16 mouse cellular contexts compared by ENCODE assay signal in the genomic region with DNA sequence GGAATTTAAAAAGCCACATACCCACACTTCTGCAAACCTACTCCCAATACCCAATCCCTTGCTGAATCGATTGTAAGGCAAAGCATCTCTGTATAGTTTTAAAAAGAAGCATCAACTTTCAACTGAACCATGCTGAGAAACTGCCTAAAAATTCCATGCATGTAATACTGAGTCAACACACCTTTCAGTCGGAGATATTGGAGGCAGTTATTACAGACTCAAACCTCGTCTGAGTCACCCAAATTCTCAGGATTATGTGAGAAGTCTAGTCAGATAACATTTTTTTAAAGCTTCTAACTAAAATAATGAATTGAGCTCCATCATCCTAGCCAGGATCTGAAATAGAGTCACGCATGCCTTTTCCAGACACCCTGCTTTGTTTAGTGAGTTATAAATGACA.
"Had no signal": no experiment of that assay in that cellular context is flagged by ENCODE, and none has a peak within 500 bp of the region (broad histone marks: within the 10 kb centered on the region; RNA-seq: fewer than 3 reads in every experiment).

No protein-coding gene starts in this region.

- H3K27ac ChIP-seq: neural tube, embryonic 13.5 days; neural tube, embryonic 15.5 days; stomach, embryonic 15.5 days; stomach, postnatal 0 days had no signal

- H3K9me3 ChIP-seq: neural tube, embryonic 13.5 days; neural tube, embryonic 15.5 days; stomach, embryonic 15.5 days had no signal

- H3K4me1 ChIP-seq: neural tube, embryonic 13.5 days; neural tube, embryonic 15.5 days; stomach, embryonic 15.5 days had no signal

- H3K36me3 ChIP-seq: neural tube, embryonic 13.5 days; neural tube, embryonic 15.5 days; stomach, embryonic 15.5 days had no signal

- H3K27me3 ChIP-seq: neural tube, embryonic 13.5 days; neural tube, embryonic 15.5 days; stomach, embryonic 15.5 days had no signal

- H3K4me3 ChIP-seq: neural tube, embryonic 13.5 days; neural tube, embryonic 15.5 days; stomach, embryonic 15.5 days had no signal

- DNase-seq: retina, postnatal 1 day; right cerebral cortex, adult 18-20 months; right cerebral cortex, postnatal 14 days; right cerebral cortex, postnatal 25 days; right cerebral cortex, postnatal 4 days; spleen, adult 18-20 months; thymus, adult 18-20 months; thymus, adult 2 months; thymus, postnatal 14 days; thymus, postnatal 25 days; thymus, postnatal 36 days; thymus, postnatal 4 days had no signal

- H3K4me2 ChIP-seq: neural tube, embryonic 13.5 days; neural tube, embryonic 15.5 days; stomach, embryonic 15.5 days had no signal

- H3K9ac ChIP-seq: neural tube, embryonic 13.5 days; neural tube, embryonic 15.5 days; stomach, embryonic 15.5 days had no signal
